Mouse (Mus musculus) cortical plate, adult 2 months (tissue): ENCODE measurements around the gene Vkorc1l1. TPM values are rescaled to one million over a fixed set of nuclear protein-coding genes. Genes with fewer than 3 reads are reported as not detected.

Source experiments
- H3K27ac ChIP-seq: fragments of 200-500 bp; 2 replicates; pipeline ENCODE4 v1.5.1; 2012; ENCODE audit warnings: low read length, control low read depth, inconsistent platforms; ENCODE audit not compliant: insufficient read depth
- H3K4me1 ChIP-seq: fragments of 200-500 bp; 2 replicates; pipeline ENCODE4 v1.6.1; 2011; ENCODE audit warnings: low read length; ENCODE audit not compliant: control insufficient read depth, insufficient read depth
- H3K4me3 ChIP-seq: fragments of 200-500 bp; 2 replicates; pipeline ENCODE4 v1.5.1; 2011; ENCODE audit warnings: mild to moderate bottlenecking, low read length, control low read depth; ENCODE audit not compliant: insufficient read depth
- CTCF ChIP-seq: fragments of 200-500 bp; IDR thresholded peaks from 2 replicates; pipeline ENCODE4 v1.5.1; 2011; ENCODE audit warnings: mild to moderate bottlenecking, control low read depth, low read length; ENCODE audit not compliant: insufficient read depth; ENCODE audit errors: extremely low read depth
- POLR2A ChIP-seq: fragments of 200-500 bp; IDR thresholded peaks from 2 replicates; pipeline ENCODE4 v1.6.1; 2011; ENCODE audit warnings: mild to moderate bottlenecking, low read length, control low read depth; ENCODE audit not compliant: insufficient read depth; ENCODE audit errors: extremely low read depth
- polyA plus RNA-seq: library from polyadenylated mRNA; depleted of rRNA; stranded (reverse); fragments of >200 nt; gene quantifications from 2 replicates; pipeline ENCODE4 v1.2.3, GENCODE M21; 2012

Vkorc1l1 gene
- polyA plus RNA-seq, 1 experiment, result 39.4 TPM

GRCm38 (mm10) chr5:129943402-129943801 lies 1.6 kb downstream of the Vkorc1l1 start:
- TF ChIP-seq CTCF (no peak), POLR2A (no peak)
- H3K27ac ChIP-seq, result no peak overlapping the region
- H3K4me1 ChIP-seq, result no peaks in the 10 kb centered on the region
- H3K4me3 ChIP-seq, result no peak overlapping the region

DNA sequence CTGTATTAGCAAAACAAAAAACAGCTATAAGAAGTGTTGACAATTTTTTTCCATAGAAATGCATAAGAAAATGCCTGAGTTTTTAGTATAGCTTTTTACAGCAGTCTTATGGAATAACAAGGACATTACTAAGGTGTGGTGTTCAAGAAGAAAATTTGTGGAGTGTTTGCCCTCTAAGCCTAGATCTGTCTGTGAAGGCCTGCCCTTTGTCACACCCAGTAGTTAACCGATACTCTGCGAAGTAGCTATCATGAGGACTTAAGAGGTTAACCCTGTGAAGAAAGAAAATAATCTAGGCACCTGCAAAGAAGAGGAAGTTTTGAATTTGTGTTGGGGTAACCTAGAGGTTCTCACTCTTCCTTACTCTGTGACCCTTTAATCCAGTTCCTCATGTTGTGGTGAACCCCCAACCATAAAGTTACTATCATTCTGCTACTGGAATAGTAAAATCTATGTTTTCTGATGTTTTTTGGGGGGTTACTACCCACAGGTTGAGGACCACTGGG lies 5.8 kb downstream of the Vkorc1l1 start:
- H3K4me3 ChIP-seq, result no peak overlapping the region
- TF ChIP-seq POLR2A, result no peak
- H3K27ac ChIP-seq, result no peak overlapping the region
- no peaks in the 10 kb centered on the region for H3K4me1 ChIP-seq

GRCm38 (mm10) chr5:129952143-129952542 lies 10.4 kb downstream of the Vkorc1l1 start:
- Histone ChIP-seq H3K27ac (no peak overlapping the region), H3K4me1 (no peaks in the 10 kb centered on the region), H3K4me3 (no peak overlapping the region)
- TF ChIP-seq POLR2A, result no peak
- no peak for TF ChIP-seq CTCF

- H3K27ac ChIP-seq, result no peak overlapping the region
- TF ChIP-seq CTCF (no peak), POLR2A (no peak)
- no peaks in the 10 kb centered on the region for H3K4me1 ChIP-seq
- no peak overlapping the region for H3K4me3 ChIP-seq
Observed at GRCm38 (mm10) chr5:129954473-129955254, 12.9 kb downstream of the Vkorc1l1 start.

DNA sequence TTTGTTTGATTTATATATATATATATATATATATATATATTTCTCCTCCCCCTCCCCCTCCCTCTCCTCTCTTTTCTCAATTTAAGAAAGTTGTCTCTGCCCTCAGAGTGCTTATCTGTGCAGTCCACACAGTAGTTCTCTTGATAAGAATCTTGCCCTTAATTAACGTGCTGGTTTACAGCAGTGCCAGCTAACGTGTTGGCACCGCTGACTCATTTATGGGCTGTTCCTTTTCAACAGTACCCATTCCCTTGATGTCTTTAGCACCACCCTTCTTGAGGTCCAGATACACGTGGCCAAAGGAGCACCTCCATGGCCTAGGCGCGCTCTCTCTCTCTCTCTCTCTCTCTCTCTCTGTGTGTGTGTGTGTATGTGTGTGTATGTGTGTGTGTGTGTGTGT lies 14.0 kb downstream of the Vkorc1l1 start:
- H3K4me3 ChIP-seq, result no peak overlapping the region
- no peak overlapping the region for H3K27ac ChIP-seq
- no peaks in the 10 kb centered on the region for H3K4me1 ChIP-seq
- TF ChIP-seq CTCF (no peak), POLR2A (no peak)

DNA sequence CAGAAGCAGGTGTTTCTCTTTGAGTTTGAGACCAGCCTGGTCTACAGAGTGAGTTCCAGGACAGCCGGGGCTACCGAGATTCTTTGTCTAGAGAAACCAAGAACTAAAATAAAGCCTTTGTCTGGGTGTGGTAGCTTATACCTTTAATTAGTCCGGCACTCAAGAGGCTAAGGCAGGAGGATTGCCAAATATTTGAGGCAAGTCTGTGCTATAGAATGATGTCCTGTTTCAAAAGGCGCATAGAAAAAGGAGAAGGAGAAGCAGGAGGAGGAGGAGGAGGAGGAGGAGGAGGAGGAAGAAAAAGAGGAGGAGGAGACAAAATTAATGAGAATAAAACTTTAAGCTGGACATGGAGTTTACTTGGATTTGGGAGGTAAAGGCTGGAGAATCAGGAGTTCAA lies 21.5 kb downstream of the Vkorc1l1 start:
- TF ChIP-seq CTCF (no peak), POLR2A (no peak)
- Histone ChIP-seq H3K4me1 (no peaks in the 10 kb centered on the region), H3K27ac (no peak overlapping the region), H3K4me3 (no peak overlapping the region)

DNA sequence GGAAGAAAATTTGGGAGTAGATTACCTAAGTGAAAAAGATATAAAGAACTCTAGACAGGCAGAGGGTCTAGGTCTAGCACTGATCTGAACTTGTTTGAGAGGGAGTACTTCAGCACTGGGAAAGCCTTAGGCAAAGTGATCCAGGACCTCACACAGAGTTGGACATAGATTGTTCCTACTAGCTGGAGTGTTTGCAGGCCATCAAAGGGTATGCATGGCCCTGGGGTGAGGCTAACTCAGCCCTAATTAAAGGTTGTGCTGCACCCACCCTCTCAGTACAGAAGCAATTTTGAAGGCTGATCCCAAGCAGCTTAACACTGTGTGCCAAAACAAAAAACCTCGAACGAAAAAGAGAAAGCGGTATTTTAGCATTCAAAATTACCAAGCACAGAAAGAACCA lies 24.7 kb downstream of the Vkorc1l1 start:
- no peaks in the 10 kb centered on the region for H3K4me1 ChIP-seq
- H3K4me3 ChIP-seq, result no peak overlapping the region
- no peak for TF ChIP-seq CTCF
- H3K27ac ChIP-seq, result no peak overlapping the region

DNA sequence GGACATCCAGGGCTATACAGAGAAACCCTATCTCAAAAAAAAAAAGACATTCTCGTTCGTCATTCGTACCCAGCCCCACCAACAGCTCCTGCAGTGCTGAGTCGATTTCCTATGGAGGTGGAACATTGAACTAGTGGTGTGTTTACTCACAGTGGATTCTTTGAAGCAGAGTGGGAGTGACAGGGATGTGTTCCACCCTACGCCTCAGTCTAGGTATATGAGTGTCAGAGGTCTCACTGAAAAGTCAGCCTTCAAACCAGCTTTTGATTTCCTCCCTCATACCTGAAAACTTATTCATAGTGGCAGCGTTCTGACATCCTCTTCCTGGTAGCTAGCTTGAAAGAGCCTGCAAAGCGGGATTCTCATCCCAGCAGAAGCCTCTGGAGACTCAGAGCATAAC lies 26.6 kb downstream of the Vkorc1l1 start:
- H3K27ac ChIP-seq, result no peak overlapping the region
- TF ChIP-seq CTCF (no peak), POLR2A (no peak)
- no peaks in the 10 kb centered on the region for H3K4me1 ChIP-seq
- H3K4me3 ChIP-seq, result no peak overlapping the region

DNA sequence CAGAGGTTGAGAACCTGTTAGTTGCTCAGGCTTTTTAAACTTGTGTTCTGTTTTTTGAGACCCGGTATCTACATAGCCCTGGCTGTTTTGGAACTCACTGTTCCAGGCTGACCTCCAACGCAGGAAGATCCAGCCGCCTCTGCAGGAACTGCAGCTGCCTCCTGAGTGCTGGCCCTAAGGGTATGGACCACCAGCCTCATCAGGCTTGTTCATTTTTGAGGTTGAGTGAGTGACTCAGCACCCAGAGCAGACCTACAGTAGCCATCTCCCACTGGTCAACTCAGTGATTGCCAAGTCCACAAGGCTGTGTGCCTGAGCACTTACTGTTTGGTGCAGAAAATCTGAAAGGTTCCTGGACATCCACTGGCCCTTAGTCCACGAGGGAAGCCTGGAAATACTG lies 29.7 kb downstream of the Vkorc1l1 start:
- no peak overlapping the region for H3K4me3 ChIP-seq
- TF ChIP-seq CTCF, result no peak
- TF ChIP-seq POLR2A, result no peak
- 0 out of 2 replicates have a peak, but pooled peaks cover 1% of the 10 kb centered on the region for H3K4me1 ChIP-seq
- H3K27ac ChIP-seq, result no peak overlapping the region

DNA sequence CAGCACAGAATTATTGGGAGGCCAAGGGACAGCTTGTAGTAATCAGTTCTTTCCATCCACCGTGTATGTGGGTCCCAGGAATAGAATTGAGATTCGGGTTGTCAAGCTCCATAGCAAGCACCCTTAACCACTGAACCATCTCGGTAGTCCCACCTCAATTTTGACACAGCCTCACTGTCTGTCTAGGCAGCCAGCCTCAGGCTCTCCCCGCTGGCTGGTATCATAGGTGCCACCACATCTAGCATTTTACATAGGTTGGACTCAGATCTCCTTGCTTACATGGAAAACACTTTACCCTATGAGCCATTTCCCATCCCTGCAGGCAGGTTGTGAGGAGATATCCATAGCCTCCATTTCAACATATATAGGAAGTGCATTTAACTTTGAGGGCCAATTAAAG lies 32.6 kb downstream of the Vkorc1l1 start:
- no peak for TF ChIP-seq CTCF
- no peak for TF ChIP-seq POLR2A
- H3K27ac ChIP-seq, result no peak overlapping the region
- H3K4me3 ChIP-seq, result no peak overlapping the region
- H3K4me1 ChIP-seq, result 0 out of 2 replicates have a peak, but pooled peaks cover 1% of the 10 kb centered on the region

- H3K27ac ChIP-seq, result no peak overlapping the region
- TF ChIP-seq POLR2A, result no peak
- TF ChIP-seq CTCF, result no peak
- H3K4me3 ChIP-seq, result no peak overlapping the region
- 0 out of 2 replicates have a peak, but pooled peaks cover 1% of the 10 kb centered on the region for H3K4me1 ChIP-seq
Observed at GRCm38 (mm10) chr5:129974866-129975311, 33.1 kb downstream of the Vkorc1l1 start.
